Mouse (Mus musculus) urinary bladder, postnatal 14 days (tissue): ENCODE measurements around the gene Zfp472.
A peak's percentile ranks its signal among the peaks of the same experiment; 100 is the strongest.

Experiments used
- DNase-seq: peaks from one replicate; pipeline ENCODE4 v3.0.0; 2021; ENCODE audit warnings: low spot score

Gene Zfp472

GRCm38 (mm10) chr17:32965623-32966290, at the start of gene Zfp472:
Gene Zfp472, plus strand, starts transcription at chr17:32965814.
- DNase-seq, result peak; percentile 90

GRCm38 (mm10) chr17:32916075-32916474, 49.5 kb upstream of the Zfp472 start:
- no peak for DNase-seq

DNA sequence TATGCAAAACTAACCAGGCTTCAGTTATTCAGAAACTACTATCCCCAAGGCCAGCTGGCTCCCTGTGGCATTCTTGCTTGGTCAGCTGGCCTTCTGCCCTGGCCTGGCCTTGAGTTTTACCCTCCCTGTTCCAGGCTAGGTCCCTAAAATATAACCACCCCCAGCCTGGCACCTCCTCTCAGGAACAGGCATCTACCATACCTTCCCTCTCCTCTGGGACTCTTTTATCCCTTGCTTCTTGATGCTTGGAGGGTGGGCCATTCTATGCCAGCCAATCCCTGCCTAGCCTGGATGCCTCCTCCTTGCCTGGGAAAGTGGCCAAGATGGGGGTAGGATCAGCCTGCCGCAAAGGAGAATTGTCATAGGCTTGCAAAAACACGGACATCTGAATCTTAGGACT, 48.5 kb upstream of the Zfp472 start, which contains the start of gene Cyp4f14:
Gene Cyp4f14 (minus strand): TSS at position 212 of the 400 bp plus-strand sequence.
- DNase-seq, result no peak

DNA sequence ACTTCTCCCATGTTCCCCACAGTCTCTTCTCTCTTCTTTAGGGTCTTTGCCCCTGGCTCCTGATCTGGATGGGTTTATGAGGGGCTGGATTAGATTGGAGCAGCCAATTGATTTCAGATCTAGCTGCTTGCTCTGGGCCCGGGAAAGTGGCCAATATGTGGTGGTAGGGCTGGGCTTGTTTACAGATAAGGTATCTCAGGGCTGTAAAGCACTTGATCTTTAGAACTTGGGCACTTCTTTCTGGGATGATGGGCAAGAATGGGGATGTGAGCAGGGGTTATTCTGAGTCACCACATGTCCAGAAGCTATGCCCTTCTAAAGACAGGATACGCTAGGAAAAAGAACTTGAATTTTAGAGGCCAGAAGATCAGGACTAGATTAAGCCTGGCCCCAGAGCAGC, 46.5 kb upstream of the Zfp472 start:
- no peak for DNase-seq

GRCm38 (mm10) chr17:32923681-32924080, 41.9 kb upstream of the Zfp472 start:
- no peak for DNase-seq

DNA sequence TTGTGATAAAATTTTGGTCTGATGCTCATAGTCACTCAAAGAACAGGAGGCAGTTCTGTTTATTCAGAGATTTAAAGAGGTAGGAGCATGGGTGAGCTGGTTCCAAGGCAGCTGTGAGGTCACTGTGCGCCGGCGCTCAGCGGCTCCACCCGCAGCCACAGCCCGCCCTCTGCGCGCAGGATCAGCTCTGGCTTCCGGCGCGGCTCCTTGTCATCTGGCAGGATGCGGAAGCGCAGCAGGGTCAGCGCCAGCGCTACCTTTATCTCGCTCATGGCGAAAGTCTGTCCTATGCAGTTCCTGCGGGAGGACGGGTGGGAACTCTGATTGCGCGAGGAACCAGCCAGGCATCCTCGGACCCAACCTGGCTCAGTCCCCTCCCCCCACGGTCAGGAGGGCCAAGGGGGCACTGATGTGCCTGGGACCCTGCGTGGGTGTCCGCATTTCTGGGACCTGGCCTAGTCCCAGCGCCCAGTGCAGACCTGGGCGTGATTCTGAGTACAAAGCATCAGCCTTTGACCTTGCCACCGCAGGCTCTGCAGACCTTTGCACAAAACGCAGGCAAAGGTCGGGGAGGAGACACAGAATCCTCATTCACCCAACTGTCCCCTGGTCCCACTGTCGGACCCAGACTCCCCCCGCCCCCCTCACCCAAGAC, 40.8 kb upstream of the Zfp472 start:
- peak; percentile 76 for DNase-seq

- DNase-seq, result no peak
Observed at GRCm38 (mm10) chr17:32927803-32928202, 37.8 kb upstream of the Zfp472 start.

DNA sequence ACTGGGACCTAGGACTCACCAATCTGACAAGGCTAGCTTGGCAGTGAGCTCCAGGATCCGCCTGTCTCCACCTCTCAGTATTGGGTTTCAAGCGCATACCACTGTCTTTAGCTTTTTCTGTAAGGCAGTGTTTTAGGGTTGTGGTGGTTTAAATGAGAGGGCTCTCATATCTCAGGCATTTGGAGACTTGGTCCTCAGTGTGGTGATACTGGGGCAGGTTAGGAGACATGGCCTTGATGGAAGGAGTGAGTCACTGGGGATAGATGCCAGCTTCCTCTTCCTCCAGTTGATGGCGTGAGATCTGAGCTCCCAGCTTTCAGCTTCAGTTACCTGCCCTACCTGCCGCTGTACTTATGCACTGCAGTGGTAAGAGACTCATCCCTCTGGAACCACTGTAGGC, 25.8 kb upstream of the Zfp472 start:
- no peak for DNase-seq

DNA sequence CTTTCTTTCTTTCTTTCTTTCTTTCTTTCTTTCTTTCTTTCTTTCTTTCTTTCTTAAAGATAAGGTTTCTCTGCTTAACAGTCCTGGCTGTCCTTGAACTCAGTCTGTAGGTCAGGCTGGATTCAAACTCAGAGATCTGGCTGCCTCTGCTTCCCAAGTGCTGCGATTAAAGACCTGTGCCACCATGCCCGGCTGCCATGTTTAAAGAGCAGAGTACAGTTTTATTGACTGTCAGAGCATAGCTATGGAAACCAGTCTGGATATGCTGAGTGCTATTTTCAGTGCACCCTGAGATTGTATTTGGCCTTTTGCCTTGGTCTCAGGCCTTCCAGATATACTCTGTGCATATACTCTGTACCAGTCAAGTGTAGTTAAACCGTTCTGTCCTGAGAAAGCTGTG, 22.0 kb upstream of the Zfp472 start:
- no peak for DNase-seq

- DNase-seq, result no peak
Observed at GRCm38 (mm10) chr17:32944402-32945035, 21.1 kb upstream of the Zfp472 start.

DNA sequence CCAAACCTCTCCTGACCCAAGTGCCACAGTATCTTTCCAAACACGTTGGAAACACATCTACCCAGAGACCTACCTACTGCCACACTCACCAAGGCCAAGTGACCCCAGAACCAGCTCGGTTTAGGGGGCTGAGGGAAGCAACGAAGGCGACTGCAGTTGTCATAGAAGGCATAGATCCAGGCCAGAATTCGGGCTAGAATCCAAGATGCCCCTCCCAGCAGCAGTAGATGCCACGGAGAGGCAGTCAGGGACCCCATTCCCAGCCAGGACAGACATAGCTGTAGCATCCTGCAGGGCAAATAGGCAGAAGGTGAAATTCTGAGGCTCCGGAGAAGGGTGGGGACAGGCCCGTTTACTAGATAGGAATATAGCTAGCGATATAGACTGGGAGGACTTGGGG, 18.9 kb upstream of the Zfp472 start:
- no peak for DNase-seq

DNA sequence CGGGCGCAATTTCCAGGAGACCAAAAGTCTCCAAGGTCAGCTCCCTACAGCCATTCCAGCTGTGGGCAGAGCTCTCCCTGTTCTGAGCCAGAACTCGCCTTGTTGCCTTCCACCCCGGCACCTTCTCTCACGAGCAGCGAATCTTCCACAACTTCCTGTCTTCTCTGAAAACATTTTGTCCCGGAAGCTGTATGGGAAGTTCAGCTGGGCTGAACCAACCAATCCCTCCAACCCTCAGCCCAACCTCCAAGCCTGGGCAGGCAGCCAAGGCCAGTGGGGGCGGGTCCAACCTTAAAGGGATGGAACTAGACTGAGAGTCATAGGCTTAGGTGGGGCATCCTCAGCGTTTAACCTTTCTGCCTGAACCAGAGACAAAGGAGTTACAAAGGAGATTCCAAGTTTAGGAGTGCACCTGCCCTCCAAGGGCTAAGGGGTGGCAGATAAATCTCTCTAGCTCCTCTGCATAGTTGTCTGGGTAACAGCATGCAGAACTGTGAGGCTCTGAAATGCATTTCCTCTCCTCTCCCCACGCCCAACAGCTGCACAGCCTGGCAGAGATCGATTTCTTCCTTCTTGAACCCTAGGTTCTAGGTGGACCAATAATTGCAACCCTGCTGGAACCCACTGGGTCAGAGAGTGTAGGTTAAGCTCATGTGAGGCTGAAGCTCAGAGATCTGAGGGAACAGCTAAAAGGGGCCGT, 18.2 kb upstream of the Zfp472 start, which contains the start of gene Cyp4f13:
Gene Cyp4f13 (minus strand): TSS at position 188 of the 700 bp plus-strand sequence.
- peak; percentile 99 for DNase-seq

DNA sequence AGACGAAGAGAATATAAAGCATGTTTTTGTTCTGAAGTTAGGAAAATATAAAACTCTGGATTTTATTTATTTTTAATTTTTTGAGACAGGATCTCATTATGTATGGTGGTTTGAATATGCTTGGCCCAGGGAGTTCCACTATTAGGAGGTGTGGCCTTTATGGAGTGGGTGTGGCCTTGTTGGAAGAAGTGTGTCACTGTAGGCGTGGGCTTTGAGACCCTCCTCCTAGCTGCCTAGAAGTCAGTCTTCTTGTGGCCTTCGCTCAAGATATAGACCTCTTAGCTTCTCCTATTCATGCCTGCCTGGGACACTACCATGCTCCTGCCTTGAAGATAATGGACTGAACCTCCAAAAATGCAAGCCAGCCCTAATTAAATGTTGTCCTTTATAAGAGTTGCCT, 15.5 kb upstream of the Zfp472 start:
- DNase-seq, result no peak

DNA sequence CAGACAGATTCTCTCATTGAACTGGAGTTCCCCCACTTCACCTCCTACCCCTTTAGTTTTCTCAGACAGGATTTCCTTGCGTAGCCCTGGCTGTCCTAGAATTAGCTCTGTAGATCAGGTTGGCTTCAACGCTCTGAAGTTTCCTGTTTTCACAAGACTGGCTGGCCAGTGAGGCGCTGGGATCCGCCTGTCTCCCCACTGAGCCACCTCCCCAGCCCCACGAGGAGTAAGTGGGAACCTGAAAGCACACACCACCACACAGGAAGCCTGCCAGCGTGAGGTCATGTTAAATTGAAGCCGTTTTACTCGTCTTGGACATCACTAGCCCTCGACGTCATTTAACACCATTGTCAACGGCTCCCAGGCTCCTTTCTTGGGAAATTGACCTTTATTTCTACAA, 14.6 kb upstream of the Zfp472 start:
- DNase-seq, result no peak

- peak; percentile 88 for DNase-seq
Observed at GRCm38 (mm10) chr17:32951441-32951840, 14.2 kb upstream of the Zfp472 start.

DNA sequence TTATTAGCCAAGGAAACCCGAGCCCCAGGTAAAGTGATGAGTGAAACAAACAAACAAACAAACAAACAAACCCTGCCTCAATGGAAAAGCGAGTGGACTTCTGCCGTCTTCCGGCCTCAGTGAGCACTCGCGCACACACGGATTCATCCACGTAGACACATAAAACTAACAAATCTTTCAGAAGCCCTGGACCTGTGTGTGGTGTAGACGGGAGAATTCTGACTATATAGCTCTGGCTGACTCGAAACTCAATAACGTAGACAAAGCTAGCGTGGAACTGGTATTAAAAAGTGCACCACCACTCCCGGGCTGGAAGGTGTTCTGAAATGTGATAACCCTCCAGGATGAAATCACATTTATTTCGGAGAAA, 376 bp upstream of the Zfp472 start:
- peak; percentile 11 for DNase-seq

DNA sequence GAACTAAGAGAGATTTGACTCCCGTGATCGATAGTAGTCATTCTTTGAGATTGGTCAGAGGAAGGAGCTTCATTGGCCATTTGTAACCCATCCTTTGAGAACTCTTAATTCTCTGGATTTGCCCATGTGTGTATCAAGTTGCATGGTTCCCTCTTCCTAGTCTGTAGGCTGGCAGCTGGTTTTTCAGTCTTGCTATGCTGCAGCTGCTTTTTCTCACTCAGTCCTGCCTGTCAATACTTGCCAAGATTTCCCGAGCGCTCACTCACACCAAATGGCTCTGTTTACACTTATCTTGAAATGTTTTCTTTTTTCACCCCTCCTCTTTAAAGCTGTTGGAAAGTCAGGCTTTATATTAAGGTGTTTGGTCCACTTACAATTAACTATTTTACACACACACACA, 15.7 kb downstream of the Zfp472 start:
- no peak for DNase-seq

- DNase-seq, result no peak
Observed at GRCm38 (mm10) chr17:32986301-32986700, 20.7 kb downstream of the Zfp472 start.

- no peak for DNase-seq
Observed at GRCm38 (mm10) chr17:32991965-32992698, 26.5 kb downstream of the Zfp472 start.

DNA sequence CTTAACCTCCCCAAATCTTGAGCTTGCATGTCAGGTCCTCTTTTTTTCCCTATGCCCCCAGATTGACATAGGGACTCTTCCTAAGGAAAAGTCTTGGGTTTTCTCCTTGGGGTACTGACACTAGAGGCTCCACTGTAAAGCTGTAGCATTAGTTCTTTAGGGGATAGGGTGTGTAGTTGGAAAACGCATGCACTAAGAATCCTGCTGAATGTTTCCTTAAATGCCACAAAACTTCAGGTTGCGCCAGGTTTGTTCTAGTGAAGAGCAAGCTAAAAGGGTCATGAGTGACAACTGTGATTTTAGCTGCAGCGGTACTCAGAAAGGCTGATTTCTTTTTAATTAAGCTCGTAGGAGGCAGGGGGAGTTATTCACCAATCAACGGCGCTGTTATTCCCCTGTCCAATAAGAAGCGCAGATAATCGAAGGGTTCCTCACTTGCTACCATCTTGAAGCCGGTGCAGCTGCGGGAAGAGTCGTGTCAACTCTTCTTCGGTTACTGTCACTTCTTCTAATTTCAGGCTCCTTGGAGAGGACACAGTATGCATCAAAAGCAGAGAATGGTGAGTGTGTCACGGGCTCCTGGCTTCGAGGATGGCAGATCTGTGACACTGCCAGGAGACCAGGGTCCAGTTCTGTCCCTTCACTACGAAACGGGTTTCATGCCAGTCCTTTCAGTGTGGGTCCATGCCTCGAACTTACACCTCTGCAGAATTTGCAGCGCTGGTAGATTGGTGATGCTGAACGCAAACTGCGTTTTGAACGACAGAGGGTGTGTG, 27.3 kb downstream of the Zfp472 start, which contains the start of gene Zfp952:
Gene Zfp952 (plus strand): TSS at position 431 of the 776 bp plus-strand sequence.
- peak; percentile 85 for DNase-seq

DNA sequence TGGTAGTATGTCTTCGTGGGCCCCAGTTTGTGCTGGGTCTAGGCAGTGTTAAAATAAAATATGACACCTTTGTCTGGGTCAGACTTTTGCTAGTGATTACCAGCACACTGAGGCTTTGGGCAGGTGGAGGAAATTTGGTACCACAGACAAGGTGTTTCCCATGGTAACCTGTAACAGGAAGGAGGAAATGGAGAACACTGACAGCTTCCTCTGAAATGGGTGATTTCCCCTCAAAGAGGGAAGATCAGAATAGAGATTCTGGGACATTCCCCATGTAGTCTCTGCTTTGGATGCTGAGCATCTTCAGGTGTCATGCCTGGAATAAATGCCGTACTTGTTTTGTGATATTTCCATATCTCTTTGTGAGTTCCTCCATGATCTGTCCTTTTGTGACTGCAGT, 32.9 kb downstream of the Zfp472 start:
- no peak for DNase-seq
